Mouse (Mus musculus) midbrain, embryonic 10.5 days (tissue): ENCODE measurements at regions not wholly inside any gene's neighbourhood (a gene's known extent, or its start where the extent isn't known, plus 50 kb on each side); places are given as distances from the start of the nearest gene placed in this dataset.

Source experiments
- DNase-seq: peaks from one replicate; pipeline ENCODE4 v3.0.0-alpha.2; 2017; ENCODE audit warnings: low spot score
- H3K27ac ChIP-seq: fragments of 300-500 bp; sonication (generic); replicated peaks from 2 replicates; pipeline ENCODE4 v1.5.1; 2016; ENCODE audit warnings: mild to moderate bottlenecking
- H3K27me3 ChIP-seq: fragments of 300-500 bp; sonication (generic); 2 replicates; pipeline ENCODE4 v1.6.1; 2016; ENCODE audit warnings: low read depth, mild to moderate bottlenecking; ENCODE audit not compliant: poor library complexity, severe bottlenecking
- H3K36me3 ChIP-seq: fragments of 300-500 bp; sonication (generic); 2 replicates; pipeline ENCODE4 v1.6.1; 2016; ENCODE audit warnings: mild to moderate bottlenecking, moderate library complexity
- H3K4me1 ChIP-seq: fragments of 300-500 bp; sonication (generic); 2 replicates; pipeline ENCODE4 v1.6.1; 2016
- H3K4me3 ChIP-seq: fragments of 300-500 bp; sonication (generic); 2 replicates; pipeline ENCODE4 v1.5.1; 2016; ENCODE audit warnings: mild to moderate bottlenecking, moderate library complexity
- H3K9me3 ChIP-seq: fragments of 300-500 bp; sonication (generic); replicated peaks from 2 replicates; pipeline ENCODE4 v1.6.1; 2016; ENCODE audit warnings: mild to moderate bottlenecking
- WGBS: fragments of 180-500 bp; shearing (Covaris S2); methylation state at CpG from one replicate; pipeline ENCODE4 v1.1.7; 2016; 5-methylcytosine and 5-hydroxymethylcytosine counted together

- Histone ChIP-seq H3K4me3 (no peak overlapping the region), H3K36me3 (no peaks in the 10 kb centered on the region), H3K27me3 (no peaks in the 10 kb centered on the region), H3K4me1 (no peaks in the 10 kb centered on the region), H3K9me3 (no peaks in the 10 kb centered on the region), H3K27ac (no peak overlapping the region)
- WGBS: 89% methylated on average over 2 of the region's 2 CpGs
- no peak for DNase-seq
Measured at GRCm38 (mm10) chr3:148529893-148530292, 460.5 kb downstream of the Adgrl2 start.

DNA sequence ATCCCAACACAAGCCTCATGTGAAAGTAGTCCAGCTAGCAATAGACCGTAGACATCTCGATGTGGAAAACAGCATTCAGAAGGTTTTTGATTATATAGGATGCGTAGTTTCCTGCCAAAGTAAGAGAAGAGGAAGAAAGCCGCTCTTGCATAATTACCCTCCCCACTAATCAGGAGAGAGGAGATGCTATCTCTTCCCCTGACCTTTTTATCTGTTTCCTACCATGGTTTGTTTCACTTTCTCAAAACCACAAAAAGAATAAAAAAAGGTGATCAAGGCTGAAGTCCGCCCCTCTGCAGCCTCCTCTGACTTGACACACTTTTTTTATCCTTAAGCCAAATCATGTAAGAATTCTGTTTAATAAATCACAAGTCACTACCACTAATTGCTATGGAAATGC, 480.0 kb downstream of the Adgrl2 start:
- Histone ChIP-seq H3K27me3 (no peaks in the 10 kb centered on the region), H3K4me1 (no peaks in the 10 kb centered on the region), H3K36me3 (no peaks in the 10 kb centered on the region), H3K4me3 (no peak overlapping the region), H3K27ac (no peak overlapping the region), H3K9me3 (no peaks in the 10 kb centered on the region)
- DNase-seq: no peak
- WGBS: 90% methylated on average over 5 of the region's 5 CpGs

DNA sequence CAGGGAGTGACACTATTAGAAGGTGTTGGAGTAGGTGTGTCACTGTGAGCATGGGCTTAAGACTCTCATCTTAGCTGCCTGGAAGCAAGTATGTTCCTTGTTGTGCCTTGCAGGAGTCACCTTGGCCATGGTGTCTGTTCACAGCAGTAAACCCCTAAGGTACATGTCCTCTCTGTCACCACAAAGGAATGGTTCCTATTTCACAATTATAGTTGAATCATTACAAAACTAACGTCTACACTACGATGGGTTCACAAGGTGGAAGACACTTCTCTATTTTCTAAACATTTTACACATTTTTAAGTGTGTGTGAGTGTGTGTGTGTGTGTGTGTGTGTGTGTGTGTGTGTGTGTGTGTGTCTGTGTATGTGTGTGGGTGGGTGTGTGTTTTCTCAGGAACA, 485.4 kb downstream of the Adgrl2 start:
- Histone ChIP-seq H3K9me3 (no peaks in the 10 kb centered on the region), H3K27me3 (no peaks in the 10 kb centered on the region), H3K4me3 (no peak overlapping the region), H3K36me3 (no peaks in the 10 kb centered on the region), H3K27ac (no peak overlapping the region), H3K4me1 (no peaks in the 10 kb centered on the region)
- DNase-seq: no peak
- 95% methylated on average over 2 of the region's 2 CpGs for WGBS

- WGBS: 83% methylated on average over 1 of the region's 1 CpGs
Measured at GRCm38 (mm10) chr3:148503432-148503831, 486.9 kb downstream of the Adgrl2 start.

GRCm38 (mm10) chr3:148501801-148502200, 488.6 kb downstream of the Adgrl2 start:
- no peaks in the 10 kb centered on the region for H3K36me3 ChIP-seq
- H3K27me3 ChIP-seq: no peaks in the 10 kb centered on the region
- H3K9me3 ChIP-seq: no peaks in the 10 kb centered on the region
- H3K27ac ChIP-seq: no peak overlapping the region
- H3K4me1 ChIP-seq: no peaks in the 10 kb centered on the region
- 92% methylated on average over 3 of the region's 3 CpGs for WGBS
- H3K4me3 ChIP-seq: no peak overlapping the region
- no peak for DNase-seq

More at GRCm38 (mm10) chr3:148503432-148503831, 486.9 kb downstream of the Adgrl2 start:
- H3K4me3 ChIP-seq: no peak overlapping the region
- no peak for DNase-seq
- no peaks in the 10 kb centered on the region for H3K27me3 ChIP-seq
- no peaks in the 10 kb centered on the region for H3K9me3 ChIP-seq
- H3K27ac ChIP-seq: no peak overlapping the region
- H3K36me3 ChIP-seq: no peaks in the 10 kb centered on the region
- no peaks in the 10 kb centered on the region for H3K4me1 ChIP-seq

DNA sequence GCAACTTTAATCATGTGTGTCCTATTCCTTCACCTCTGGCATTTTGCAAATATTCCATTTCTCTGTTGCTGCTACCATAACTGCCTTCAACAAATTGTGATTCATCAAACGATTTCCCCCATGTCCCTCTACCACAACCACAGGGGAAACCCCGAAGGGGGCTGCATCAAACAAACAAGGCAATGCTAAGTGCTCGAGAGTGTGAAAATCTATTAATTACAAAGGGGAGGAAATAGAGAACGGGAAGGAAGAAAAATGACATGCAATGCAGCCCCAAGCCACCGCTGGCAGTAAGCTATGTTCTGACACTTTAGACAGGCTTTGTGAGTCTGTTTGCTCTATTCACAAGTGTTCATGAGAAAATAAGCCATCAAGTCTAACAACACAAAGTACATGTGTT, 493.7 kb downstream of the Adgrl2 start:
- H3K27me3 ChIP-seq: no peaks in the 10 kb centered on the region
- H3K9me3 ChIP-seq: no peaks in the 10 kb centered on the region
- H3K4me3 ChIP-seq: no peak overlapping the region
- H3K36me3 ChIP-seq: no peaks in the 10 kb centered on the region
- no peak overlapping the region for H3K27ac ChIP-seq
- 88% methylated on average over 5 of the region's 5 CpGs for WGBS
- no peaks in the 10 kb centered on the region for H3K4me1 ChIP-seq
- DNase-seq: no peak

- WGBS: 89% methylated on average over 3 of the region's 3 CpGs
- Histone ChIP-seq H3K27ac (no peak overlapping the region), H3K4me3 (no peak overlapping the region), H3K9me3 (no peaks in the 10 kb centered on the region), H3K27me3 (no peaks in the 10 kb centered on the region), H3K4me1 (no peaks in the 10 kb centered on the region; the same call in 1 of the 2 replicates), H3K36me3 (no peaks in the 10 kb centered on the region)
- DNase-seq: no peak
Measured at GRCm38 (mm10) chr3:148491287-148491686, 499.1 kb downstream of the Adgrl2 start.

GRCm38 (mm10) chr3:148489201-148489600, 501.2 kb downstream of the Adgrl2 start:
- Histone ChIP-seq H3K9me3 (no peaks in the 10 kb centered on the region), H3K27ac (no peak overlapping the region)
- WGBS: 89% methylated on average over 4 of the region's 4 CpGs

GRCm38 (mm10) chr3:148487949-148488348, 502.4 kb downstream of the Adgrl2 start:
- H3K27ac ChIP-seq: no peak overlapping the region
- 91% methylated on average over 5 of the region's 5 CpGs for WGBS

More at GRCm38 (mm10) chr3:148489201-148489600, 501.2 kb downstream of the Adgrl2 start:
- Histone ChIP-seq H3K36me3 (no peaks in the 10 kb centered on the region), H3K4me1 (no peaks in the 10 kb centered on the region; the same call in 1 of the 2 replicates), H3K27me3 (no peaks in the 10 kb centered on the region), H3K4me3 (no peak overlapping the region)
- DNase-seq: no peak

DNA sequence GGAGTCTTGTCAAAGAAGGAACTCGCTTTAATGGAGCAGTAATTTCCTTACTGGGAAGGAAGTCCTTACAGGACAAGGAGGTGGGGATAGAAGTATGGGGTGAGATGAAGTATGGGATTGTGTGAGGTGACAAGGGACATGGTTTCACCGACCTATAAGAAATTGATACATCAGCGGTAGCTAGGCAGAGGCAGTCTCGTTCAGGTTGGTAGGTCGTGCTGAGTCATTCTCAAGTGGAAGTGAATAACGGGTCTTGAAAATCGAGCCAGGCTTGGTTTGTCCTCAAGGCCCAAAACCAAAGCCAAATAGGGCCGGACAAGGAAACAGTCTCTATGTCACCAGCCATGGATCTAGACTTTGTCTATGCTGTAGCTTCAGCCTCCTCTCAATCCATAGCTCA, 514.5 kb downstream of the Adgrl2 start:
- Histone ChIP-seq H3K4me1 (no peaks in the 10 kb centered on the region), H3K4me3 (no peak overlapping the region), H3K27ac (no peak overlapping the region), H3K27me3 (no peaks in the 10 kb centered on the region), H3K9me3 (no peaks in the 10 kb centered on the region), H3K36me3 (no peaks in the 10 kb centered on the region)
- WGBS: 93% methylated on average over 8 of the region's 8 CpGs
- DNase-seq: no peak

More at GRCm38 (mm10) chr3:148487949-148488348, 502.4 kb downstream of the Adgrl2 start:
- Histone ChIP-seq H3K36me3 (no peaks in the 10 kb centered on the region), H3K27me3 (no peaks in the 10 kb centered on the region), H3K9me3 (no peaks in the 10 kb centered on the region), H3K4me3 (no peak overlapping the region), H3K4me1 (no peaks in the 10 kb centered on the region; the same call in 1 of the 2 replicates)
- no peak for DNase-seq

DNA sequence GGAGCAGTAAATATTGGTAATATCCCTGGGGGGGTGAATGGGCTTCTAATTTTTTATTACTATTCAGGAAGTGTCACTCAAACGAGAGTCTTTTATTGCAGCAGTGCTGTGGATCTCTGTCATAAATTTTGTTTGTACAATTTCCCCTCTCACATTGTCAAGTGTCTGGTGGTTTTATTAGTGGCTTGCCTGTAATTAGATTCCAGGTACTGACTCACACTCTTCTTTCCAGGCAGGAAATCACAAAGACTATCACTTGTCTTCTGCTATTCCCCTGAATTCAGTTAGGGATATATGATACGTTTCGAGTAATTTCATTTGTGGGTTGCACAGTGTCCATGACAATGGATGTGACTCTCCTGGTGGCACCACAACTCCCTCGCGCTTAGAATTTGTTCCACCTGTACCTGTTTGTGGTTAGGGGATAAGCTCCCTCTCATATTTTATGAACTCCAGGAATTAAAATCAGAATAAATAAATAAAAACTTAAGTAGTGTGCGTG, 517.4 kb downstream of the Adgrl2 start:
- no peak for DNase-seq
- Histone ChIP-seq H3K4me1 (no peaks in the 10 kb centered on the region), H3K27me3 (no peaks in the 10 kb centered on the region), H3K27ac (no peak overlapping the region), H3K4me3 (no peak overlapping the region), H3K9me3 (no peaks in the 10 kb centered on the region), H3K36me3 (no peaks in the 10 kb centered on the region)
- WGBS: 88% methylated on average over 6 of the region's 6 CpGs

DNA sequence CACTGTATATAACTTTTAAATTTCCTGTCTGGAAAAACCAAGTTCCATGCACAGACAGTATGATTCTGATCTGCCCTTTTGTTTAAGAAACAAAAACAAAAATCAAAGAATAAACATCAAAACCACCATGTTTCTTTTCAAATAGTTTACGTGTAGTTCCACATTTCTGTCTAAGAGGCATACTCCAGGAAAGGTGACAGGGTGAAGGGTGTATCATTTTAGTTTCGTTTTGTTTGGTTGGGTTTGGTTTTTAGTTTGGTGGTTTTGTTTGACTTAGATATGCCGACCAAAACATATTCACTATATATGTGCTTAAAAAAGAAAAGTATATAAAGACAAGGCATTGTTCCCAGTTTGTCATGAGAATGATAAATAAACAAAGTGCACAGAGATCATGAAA, 524.9 kb downstream of the Adgrl2 start:
- WGBS: 91% methylated on average over 3 of the region's 3 CpGs
- H3K4me3 ChIP-seq: no peak overlapping the region
- no peaks in the 10 kb centered on the region for H3K9me3 ChIP-seq
- no peaks in the 10 kb centered on the region for H3K36me3 ChIP-seq
- no peaks in the 10 kb centered on the region for H3K27me3 ChIP-seq
- no peaks in the 10 kb centered on the region for H3K4me1 ChIP-seq
- H3K27ac ChIP-seq: no peak overlapping the region
- DNase-seq: no peak

- Histone ChIP-seq H3K4me3 (no peak overlapping the region), H3K27me3 (no peaks in the 10 kb centered on the region), H3K27ac (no peak overlapping the region), H3K4me1 (no peaks in the 10 kb centered on the region), H3K36me3 (no peaks in the 10 kb centered on the region), H3K9me3 (no peaks in the 10 kb centered on the region)
- 93% methylated on average over 10 of the region's 10 CpGs for WGBS
- no peak for DNase-seq
Measured at GRCm38 (mm10) chr3:148462791-148463190, 527.6 kb downstream of the Adgrl2 start.

- H3K4me1 ChIP-seq: peaks cover 5% of the 10 kb centered on the region; the same call in 1 of the 2 replicates
- WGBS: 90% methylated on average over 3 of the region's 3 CpGs
- H3K9me3 ChIP-seq: no peaks in the 10 kb centered on the region
- no peaks in the 10 kb centered on the region for H3K36me3 ChIP-seq
- no peak overlapping the region for H3K27ac ChIP-seq
- no peaks in the 10 kb centered on the region for H3K27me3 ChIP-seq
- no peak for DNase-seq
- H3K4me3 ChIP-seq: no peak overlapping the region
Measured at GRCm38 (mm10) chr3:148448888-148449287, 541.5 kb downstream of the Adgrl2 start.
